Mouse (Mus musculus): Measurements from ENCODE around the gene Sgms1.

Gene Sgms1

GRCm38 (mm10) chr19:32348955-32349654 lies 40.4 kb downstream of the Sgms1 start:
- DNase-seq = no peak

GRCm38 (mm10) chr19:32347491-32347890 lies 42.0 kb downstream of the Sgms1 start:
- DNase-seq = no peak

- no peak for DNase-seq
Observed at GRCm38 (mm10) chr19:32346624-32347341, 42.7 kb downstream of the Sgms1 start.

- no peak for DNase-seq
Observed at GRCm38 (mm10) chr19:32346176-32346575, 43.3 kb downstream of the Sgms1 start.

GRCm38 (mm10) chr19:32345181-32345745 lies 44.3 kb downstream of the Sgms1 start:
- no peak for DNase-seq

GRCm38 (mm10) chr19:32344738-32345121 lies 44.8 kb downstream of the Sgms1 start:
- no peak for DNase-seq

- DNase-seq = no peak
Observed at GRCm38 (mm10) chr19:32343937-32344737, 45.4 kb downstream of the Sgms1 start.

- DNase-seq = no peak
Observed at GRCm38 (mm10) chr19:32342436-32342835, 47.1 kb downstream of the Sgms1 start.

- DNase-seq = no peak
Observed at GRCm38 (mm10) chr19:32341091-32341490, 48.4 kb downstream of the Sgms1 start.

- no peak for DNase-seq
Observed at GRCm38 (mm10) chr19:32340168-32340567, 49.3 kb downstream of the Sgms1 start.

- DNase-seq = no peak
Observed at GRCm38 (mm10) chr19:32337708-32338107, 51.8 kb downstream of the Sgms1 start.

GRCm38 (mm10) chr19:32334751-32335150 lies 54.8 kb downstream of the Sgms1 start:
- no peak for DNase-seq

- no peak for DNase-seq
Observed at GRCm38 (mm10) chr19:32333544-32333943, 56.0 kb downstream of the Sgms1 start.

GRCm38 (mm10) chr19:32332779-32333460 lies 56.6 kb downstream of the Sgms1 start:
- peak; percentile 65 for DNase-seq

GRCm38 (mm10) chr19:32330231-32330630 lies 59.3 kb downstream of the Sgms1 start:
- no peak for DNase-seq

GRCm38 (mm10) chr19:32329511-32329910 lies 60.0 kb downstream of the Sgms1 start:
- DNase-seq = peak; percentile 79

- DNase-seq = no peak
Observed at GRCm38 (mm10) chr19:32328089-32328828, 61.3 kb downstream of the Sgms1 start.

- no peak for DNase-seq
Observed at GRCm38 (mm10) chr19:32326621-32327021, 62.9 kb downstream of the Sgms1 start.

GRCm38 (mm10) chr19:32326156-32326555 lies 63.4 kb downstream of the Sgms1 start:
- no peak for DNase-seq

- DNase-seq = no peak
Observed at GRCm38 (mm10) chr19:32325100-32325768, 64.3 kb downstream of the Sgms1 start.

- no peak for DNase-seq
Observed at GRCm38 (mm10) chr19:32324550-32324949, 65.0 kb downstream of the Sgms1 start.
